Mouse (Mus musculus): ENCODE data around the gene Gli3. TPM values are rescaled to one million over a fixed set of nuclear protein-coding genes. Genes with fewer than 3 reads are reported as not detected.

Gli3 gene
- polyA plus RNA-seq, 1 experiment from 2014 or later, result 54.3 TPM

GRCm38 (mm10) chr13:15713486-15713885 is 250.5 kb downstream of the Gli3 start:
- WGBS, result 90% methylated on average over 7 of the region's 7 CpGs
- Histone ChIP-seq H3K9ac (no peak overlapping the region), H3K4me1 (peaks cover 20% of the 10 kb centered on the region), H3K27ac (no peak overlapping the region), H3K4me2 (replicated peaks) (no peak overlapping the region), H3K4me3 (no peak overlapping the region), H3K9me3 (no peaks in the 10 kb centered on the region), H3K36me3 (peaks cover 39% of the 10 kb centered on the region), H3K27me3 (no peaks in the 10 kb centered on the region)
- no peak for ATAC-seq (ENCODE audit: low FRiP score, low read depth)

GRCm38 (mm10) chr13:15714331-15714725 is 251.3 kb downstream of the Gli3 start:
- no peak for ATAC-seq (ENCODE audit: low FRiP score, low read depth)
- no peaks in the 10 kb centered on the region for H3K27me3 ChIP-seq
- WGBS, result 89% methylated on average over 4 of the region's 4 CpGs
- no peaks in the 10 kb centered on the region for H3K9me3 ChIP-seq
- H3K9ac ChIP-seq, result no peak overlapping the region
- H3K27ac ChIP-seq, result peak overlapping the region; percentile 22; the same call in 1 of the 2 replicates
- H3K4me2 ChIP-seq (replicated peaks), result no peak overlapping the region
- H3K4me3 ChIP-seq, result no peak overlapping the region
- peaks cover 42% of the 10 kb centered on the region for H3K36me3 ChIP-seq
- peaks cover 18% of the 10 kb centered on the region for H3K4me1 ChIP-seq

GRCm38 (mm10) chr13:15714726-15715437 is 251.8 kb downstream of the Gli3 start:
- peaks cover 47% of the 10 kb centered on the region for H3K36me3 ChIP-seq
- H3K4me1 ChIP-seq, result peaks cover 13% of the 10 kb centered on the region
- ATAC-seq (ENCODE audit: low FRiP score, low read depth), result peak; percentile 59; the same call in 1 of the 2 replicates
- peak overlapping the region; percentile 53; the same call in 1 of the 2 replicates for H3K27ac ChIP-seq
- H3K27me3 ChIP-seq, result no peaks in the 10 kb centered on the region
- H3K9me3 ChIP-seq, result no peaks in the 10 kb centered on the region
- WGBS, result 44% methylated on average over 8 of the region's 8 CpGs
- H3K4me2 ChIP-seq (replicated peaks), result no peak overlapping the region
- H3K4me3 ChIP-seq, result no peak overlapping the region
- H3K9ac ChIP-seq, result no peak overlapping the region

GRCm38 (mm10) chr13:15721446-15721845 is 258.4 kb downstream of the Gli3 start:
- 87% methylated on average over 1 of the region's 1 CpGs for WGBS
- H3K4me1 ChIP-seq, result no peaks in the 10 kb centered on the region
- H3K4me2 ChIP-seq (replicated peaks), result no peak overlapping the region
- peaks cover 89% of the 10 kb centered on the region for H3K36me3 ChIP-seq
- no peak overlapping the region for H3K4me3 ChIP-seq
- no peak for ATAC-seq (ENCODE audit: low FRiP score, low read depth)
- H3K9ac ChIP-seq, result no peak overlapping the region
- no peak overlapping the region for H3K27ac ChIP-seq
- H3K9me3 ChIP-seq, result no peaks in the 10 kb centered on the region
- H3K27me3 ChIP-seq, result no peaks in the 10 kb centered on the region

GRCm38 (mm10) chr13:15722766-15723379 is 259.8 kb downstream of the Gli3 start:
- Histone ChIP-seq H3K4me2 (replicated peaks) (no peak overlapping the region), H3K9ac (no peak overlapping the region), H3K27ac (no peak overlapping the region), H3K4me1 (no peaks in the 10 kb centered on the region), H3K4me3 (no peak overlapping the region), H3K27me3 (no peaks in the 10 kb centered on the region), H3K9me3 (no peaks in the 10 kb centered on the region), H3K36me3 (peaks cover 94% of the 10 kb centered on the region)
- 94% methylated on average over 1 of the region's 1 CpGs for WGBS
- ATAC-seq (ENCODE audit: low FRiP score, low read depth), result no peak

GRCm38 (mm10) chr13:15724723-15725122 is 261.7 kb downstream of the Gli3 start:
- no peaks in the 10 kb centered on the region for H3K27me3 ChIP-seq
- no peak overlapping the region for H3K4me2 ChIP-seq (replicated peaks)
- 95% methylated on average over 10 of the region's 10 CpGs for WGBS
- ATAC-seq (ENCODE audit: low FRiP score, low read depth), result peak; percentile 54
- no peak overlapping the region for H3K27ac ChIP-seq
- H3K4me1 ChIP-seq, result no peaks in the 10 kb centered on the region
- peaks cover 98% of the 10 kb centered on the region for H3K36me3 ChIP-seq
- H3K9ac ChIP-seq, result no peak overlapping the region
- 0 out of 2 replicates have a peak, but pooled peaks cover 12% of the 10 kb centered on the region for H3K9me3 ChIP-seq
- H3K4me3 ChIP-seq, result no peak overlapping the region

- Histone ChIP-seq H3K36me3 (no peaks in the 10 kb centered on the region), H3K27me3 (no peaks in the 10 kb centered on the region), H3K27ac (peak overlapping the region; percentile 68; the same call in 1 of the 2 replicates), H3K9ac (no peak overlapping the region), H3K4me1 (peaks cover 26% of the 10 kb centered on the region), H3K9me3 (no peaks in the 10 kb centered on the region), H3K4me3 (no peak overlapping the region), H3K4me2 (replicated peaks) (peak overlapping the region; percentile 1; the same call in 1 of the 2 replicates)
- peak; percentile 96 for ATAC-seq (ENCODE audit: low FRiP score, low read depth)
- WGBS, result 15% methylated on average over 1 of the region's 1 CpGs
These were observed 278.7 kb downstream of the Gli3 start for GRCm38 (mm10) chr13:15741771-15742170.

- no peaks in the 10 kb centered on the region for H3K36me3 ChIP-seq
- ATAC-seq (ENCODE audit: low FRiP score, low read depth), result peak; percentile 16; the same call in 1 of the 2 replicates
- no peak overlapping the region for H3K9ac ChIP-seq
- H3K27me3 ChIP-seq, result no peaks in the 10 kb centered on the region
- H3K4me1 ChIP-seq, result peaks cover 26% of the 10 kb centered on the region
- WGBS, result 87% methylated on average over 3 of the region's 3 CpGs
- H3K4me3 ChIP-seq, result no peak overlapping the region
- no peaks in the 10 kb centered on the region for H3K9me3 ChIP-seq
- H3K27ac ChIP-seq, result peak overlapping the region; percentile 17; the same call in 1 of the 2 replicates
- H3K4me2 ChIP-seq (replicated peaks), result no peak overlapping the region
These were observed 279.3 kb downstream of the Gli3 start for GRCm38 (mm10) chr13:15742308-15742707.

- no peak overlapping the region for H3K9ac ChIP-seq
- peaks cover 26% of the 10 kb centered on the region for H3K4me1 ChIP-seq
- no peaks in the 10 kb centered on the region for H3K9me3 ChIP-seq
- no peak overlapping the region for H3K4me3 ChIP-seq
- H3K4me2 ChIP-seq (replicated peaks), result no peak overlapping the region
- 44% methylated on average over 4 of the region's 4 CpGs for WGBS
- H3K27ac ChIP-seq, result peak overlapping the region; percentile 17; the same call in 1 of the 2 replicates
- no peaks in the 10 kb centered on the region for H3K36me3 ChIP-seq
- ATAC-seq (ENCODE audit: low FRiP score, low read depth), result no peak
- H3K27me3 ChIP-seq, result no peaks in the 10 kb centered on the region
These were observed 279.7 kb downstream of the Gli3 start for GRCm38 (mm10) chr13:15742777-15743176.

GRCm38 (mm10) chr13:15758835-15759632 is 296.0 kb downstream of the Gli3 start:
- H3K27ac ChIP-seq, result peak overlapping the region; percentile 48; the same call in 1 of the 2 replicates
- 4% methylated on average over 38 of the region's 38 CpGs for WGBS

GRCm38 (mm10) chr13:15759633-15760441 is 296.8 kb downstream of the Gli3 start:
- peak overlapping the region; percentile 48; the same call in 1 of the 2 replicates for H3K27ac ChIP-seq
- WGBS, result 32% methylated on average over 10 of the region's 10 CpGs
- no peak for ATAC-seq (ENCODE audit: low FRiP score, low read depth)

More at GRCm38 (mm10) chr13:15758835-15759632, 296.0 kb downstream of the Gli3 start:
- H3K36me3 ChIP-seq, result no peaks in the 10 kb centered on the region
- H3K9me3 ChIP-seq, result no peaks in the 10 kb centered on the region
- H3K4me2 ChIP-seq (replicated peaks), result peak overlapping the region; percentile 62
- ATAC-seq (ENCODE audit: low FRiP score, low read depth), result peak; percentile 84
- peaks cover 10% of the 10 kb centered on the region for H3K4me1 ChIP-seq
- H3K9ac ChIP-seq, result peak overlapping the region; percentile 57
- H3K4me3 ChIP-seq, result peak overlapping the region; percentile 43
- H3K27me3 ChIP-seq, result no peaks in the 10 kb centered on the region

More at GRCm38 (mm10) chr13:15759633-15760441, 296.8 kb downstream of the Gli3 start:
- H3K9ac ChIP-seq, result peak overlapping the region; percentile 57
- no peaks in the 10 kb centered on the region for H3K9me3 ChIP-seq
- peak overlapping the region; percentile 62 for H3K4me2 ChIP-seq (replicated peaks)
- no peaks in the 10 kb centered on the region for H3K27me3 ChIP-seq
- H3K4me1 ChIP-seq, result peaks cover 10% of the 10 kb centered on the region
- no peaks in the 10 kb centered on the region for H3K36me3 ChIP-seq
- H3K4me3 ChIP-seq, result peak overlapping the region; percentile 43
